Mouse (Mus musculus) limb, embryonic 13.5 days (tissue): Measurements from ENCODE around the gene Bmt2. TPM values are rescaled to one million over a fixed set of nuclear protein-coding genes. Genes with fewer than 3 reads are reported as not detected.

Experiments used
- ATAC-seq: fragments of 200-750 bp; cut with Nextera tagmentation; 2 replicates; pipeline ENCODE4 v1.8.0; 2017; ENCODE audit warnings: low read depth, moderate number of reproducible peaks, moderate TSS enrichment; ENCODE audit not compliant: low FRiP score
- H3K27ac ChIP-seq: fragments of 300-500 bp; sonication (generic); 2 replicates; pipeline ENCODE4 v1.5.1; 2015; ENCODE audit warnings: inconsistent platforms, mild to moderate bottlenecking, moderate library complexity
- H3K27me3 ChIP-seq: fragments of 300-500 bp; sonication (generic); 2 replicates; pipeline ENCODE4 v1.6.1; 2015; ENCODE audit warnings: mild to moderate bottlenecking, inconsistent platforms
- H3K36me3 ChIP-seq: fragments of 300-500 bp; sonication (generic); 2 replicates; pipeline ENCODE4 v1.6.1; 2015; ENCODE audit warnings: inconsistent platforms, mild to moderate bottlenecking, moderate library complexity
- H3K4me1 ChIP-seq: fragments of 300-500 bp; sonication (generic); 2 replicates; pipeline ENCODE4 v1.6.1; 2015; ENCODE audit warnings: inconsistent platforms
- H3K4me2 ChIP-seq: fragments of 300-500 bp; sonication (generic); replicated peaks from 2 replicates; pipeline ENCODE4 v1.6.1; 2015; ENCODE audit warnings: inconsistent platforms, mild to moderate bottlenecking, moderate library complexity
- H3K4me3 ChIP-seq: fragments of 300-500 bp; sonication (generic); 2 replicates; pipeline ENCODE4 v1.5.1; 2015; ENCODE audit warnings: moderate library complexity, mild to moderate bottlenecking, inconsistent platforms
- H3K9ac ChIP-seq: fragments of 300-500 bp; sonication (generic); 2 replicates; pipeline ENCODE4 v1.6.1; 2015; ENCODE audit warnings: mild to moderate bottlenecking, inconsistent platforms
- H3K9me3 ChIP-seq: fragments of 300-500 bp; sonication (generic); 2 replicates; pipeline ENCODE4 v1.6.1; 2016; ENCODE audit warnings: inconsistent platforms
- WGBS: fragments of 180-500 bp; shearing (Covaris S2); methylation state at CpG from one replicate; pipeline ENCODE4 v1.1.7; 2015; 5-methylcytosine and 5-hydroxymethylcytosine counted together
- polyA plus RNA-seq: library from polyadenylated mRNA; unstranded; fragments of >200 nt; fragmentation: Nextera tagmentation; extraction: Ambion mirVana; gene quantifications from 2 replicates; pipeline ENCODE4 v1.2.1, GENCODE M21; 2015

Bmt2 gene
- polyA plus RNA-seq, 1 experiment from 2014 or later: 19.7 TPM

GRCm38 (mm10) chr6:13613671-13614070 lies 64.1 kb downstream of the Bmt2 start:
- H3K4me2 ChIP-seq: no peak overlapping the region
- 41% methylated on average over 3 of the region's 3 CpGs for WGBS
- H3K9me3 ChIP-seq: no peaks in the 10 kb centered on the region
- H3K27ac ChIP-seq: no peak overlapping the region
- no peaks in the 10 kb centered on the region for H3K36me3 ChIP-seq
- H3K4me3 ChIP-seq: no peak overlapping the region
- H3K9ac ChIP-seq: no peak overlapping the region
- ATAC-seq: peak; percentile 73
- no peaks in the 10 kb centered on the region for H3K27me3 ChIP-seq
- no peaks in the 10 kb centered on the region for H3K4me1 ChIP-seq

GRCm38 (mm10) chr6:13610869-13611268 lies 66.9 kb downstream of the Bmt2 start:
- WGBS: 96% methylated on average over 2 of the region's 2 CpGs
- Histone ChIP-seq H3K4me1 (peaks cover 16% of the 10 kb centered on the region), H3K9me3 (no peaks in the 10 kb centered on the region), H3K27me3 (no peaks in the 10 kb centered on the region), H3K4me3 (no peak overlapping the region), H3K27ac (no peak overlapping the region), H3K9ac (no peak overlapping the region), H3K4me2 (no peak overlapping the region), H3K36me3 (no peaks in the 10 kb centered on the region)
- ATAC-seq: no peak

DNA sequence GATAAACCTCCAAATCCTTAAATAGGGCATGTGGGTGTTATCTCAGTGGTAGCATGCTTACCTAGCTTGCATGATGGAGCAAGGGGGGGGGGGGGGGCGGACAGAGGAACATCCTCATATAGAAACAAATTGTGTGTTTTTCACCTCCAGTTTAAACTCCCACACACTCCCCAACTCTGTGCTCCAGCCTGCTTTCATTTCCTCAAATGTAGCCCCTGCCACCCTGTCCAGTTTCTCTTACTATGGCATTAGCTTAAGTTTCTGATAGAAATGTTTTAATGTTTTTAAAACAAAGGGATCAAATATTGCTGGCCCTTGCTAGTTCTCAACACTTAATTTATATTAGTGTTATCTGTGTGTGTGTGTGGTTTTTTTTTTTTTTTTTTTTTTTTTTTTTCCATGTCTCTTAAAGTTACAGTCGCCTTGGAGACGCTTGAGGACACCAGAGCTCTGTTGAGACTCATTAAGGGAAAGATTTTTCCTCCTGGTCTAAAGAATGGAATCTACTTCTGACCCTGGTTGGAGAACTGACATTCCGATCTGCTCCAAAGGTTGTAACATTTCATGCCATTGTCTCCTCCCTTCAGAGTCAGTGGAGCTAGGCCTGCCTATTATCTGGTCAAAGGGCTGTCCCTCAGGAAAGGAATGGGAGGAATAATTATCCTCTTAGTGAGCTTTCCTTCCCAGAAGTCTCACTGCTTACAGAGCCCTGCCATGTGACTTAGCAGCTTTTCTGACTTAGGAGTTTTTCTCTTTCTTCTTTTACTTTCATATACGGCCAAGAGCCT lies 68.2 kb downstream of the Bmt2 start:
- H3K9me3 ChIP-seq: no peaks in the 10 kb centered on the region
- 76% methylated on average over 5 of the region's 5 CpGs for WGBS
- ATAC-seq: no peak
- no peaks in the 10 kb centered on the region for H3K27me3 ChIP-seq
- H3K27ac ChIP-seq: no peak overlapping the region
- H3K4me2 ChIP-seq: no peak overlapping the region
- peaks cover 19% of the 10 kb centered on the region for H3K4me1 ChIP-seq
- no peaks in the 10 kb centered on the region for H3K36me3 ChIP-seq
- H3K4me3 ChIP-seq: no peak overlapping the region
- no peak overlapping the region for H3K9ac ChIP-seq

GRCm38 (mm10) chr6:13607621-13608493 lies 69.9 kb downstream of the Bmt2 start, which contains the start of gene Tmem168:
Tmem168 (minus strand) TSS chr6:13608100.
- H3K9me3 ChIP-seq: no peaks in the 10 kb centered on the region
- peaks cover 4% of the 10 kb centered on the region for H3K36me3 ChIP-seq

DNA sequence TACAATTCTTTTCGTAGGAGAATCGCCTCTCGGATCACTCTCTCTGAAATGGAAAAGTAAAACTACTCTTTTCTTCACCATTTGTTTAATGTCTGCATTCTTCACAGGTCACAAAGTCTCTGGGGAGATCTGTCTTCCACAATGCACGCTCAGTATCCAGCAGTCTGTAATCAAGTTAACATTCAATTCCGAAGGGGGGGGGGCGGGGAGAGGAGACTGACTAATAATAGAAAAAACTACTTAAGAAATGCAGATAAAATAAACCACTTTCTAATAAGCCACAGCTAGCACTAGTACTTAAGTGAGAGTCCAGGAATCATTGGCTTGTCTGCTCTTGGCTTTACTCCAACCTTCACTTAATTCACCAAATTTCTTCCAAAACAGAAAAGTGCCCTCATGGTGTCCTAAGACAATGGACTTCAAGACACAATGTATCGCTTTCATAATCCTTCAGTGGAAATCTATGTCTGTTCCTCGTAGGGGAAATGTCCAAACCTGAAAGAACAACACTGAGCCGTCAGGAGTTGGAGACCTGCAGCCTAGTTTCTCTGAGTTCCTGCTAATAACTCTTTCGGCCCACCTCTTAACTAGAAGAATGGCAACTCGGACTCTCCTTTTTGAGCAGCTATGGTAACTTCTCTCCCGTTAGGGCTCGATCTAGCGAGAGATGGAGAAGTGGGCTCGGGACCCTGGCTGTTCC lies 70.7 kb downstream of the Bmt2 start:
- Histone ChIP-seq H3K4me1 (peaks cover 20% of the 10 kb centered on the region), H3K36me3 (peaks cover 7% of the 10 kb centered on the region), H3K9me3 (no peaks in the 10 kb centered on the region), H3K27ac (peak overlapping the region; percentile 96), H3K4me3 (peak overlapping the region; percentile 78), H3K9ac (peak overlapping the region; percentile 88), H3K27me3 (no peaks in the 10 kb centered on the region), H3K4me2 (peak overlapping the region; percentile 70)
- no peak; the same call in 1 of the 2 replicates for ATAC-seq
- WGBS: 20% methylated on average over 15 of the region's 15 CpGs

More at GRCm38 (mm10) chr6:13607621-13608493, 69.9 kb downstream of the Bmt2 start, which contains the start of gene Tmem168:
- Histone ChIP-seq H3K4me3 (peak within 1 kb of the TSS; percentile 78), H3K27ac (peak within 1 kb of the TSS; percentile 96), H3K27me3 (no peaks in the 10 kb centered on the region), H3K4me2 (peak within 1 kb of the TSS; percentile 70), H3K4me1 (peaks cover 19% of the 10 kb centered on the region), H3K9ac (peak within 1 kb of the TSS; percentile 88)
- 2% methylated on average over 71 of the region's 71 CpGs for WGBS
- ATAC-seq: peak; percentile 96

DNA sequence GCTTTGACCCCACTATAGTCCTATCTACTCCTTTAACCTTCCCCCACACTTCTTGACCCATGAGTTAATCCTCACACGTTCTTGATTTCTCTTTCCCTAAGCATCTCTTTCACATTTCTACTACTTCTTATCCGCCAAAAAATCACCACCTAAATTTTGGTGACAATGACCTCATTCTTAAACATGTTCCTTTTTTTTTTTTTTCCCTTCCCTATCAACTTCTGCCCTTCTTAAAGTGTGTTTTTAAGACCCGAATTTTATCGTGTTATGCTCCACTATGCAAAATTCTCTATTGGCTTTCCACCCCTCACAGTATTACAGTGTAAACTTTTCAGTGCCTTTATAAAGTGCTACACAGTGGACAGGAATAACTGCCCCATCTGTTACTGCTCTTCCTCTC lies 71.4 kb downstream of the Bmt2 start:
- peak overlapping the region; percentile 78 for H3K4me3 ChIP-seq
- peaks cover 27% of the 10 kb centered on the region for H3K4me1 ChIP-seq
- peaks cover 13% of the 10 kb centered on the region for H3K36me3 ChIP-seq
- no peaks in the 10 kb centered on the region for H3K27me3 ChIP-seq
- 81% methylated on average over 4 of the region's 4 CpGs for WGBS
- H3K9ac ChIP-seq: no peak overlapping the region
- H3K4me2 ChIP-seq: peak overlapping the region; percentile 70
- ATAC-seq: no peak
- H3K9me3 ChIP-seq: no peaks in the 10 kb centered on the region
- H3K27ac ChIP-seq: peak overlapping the region; percentile 96; the same call in 1 of the 2 replicates

- H3K9ac ChIP-seq: no peak overlapping the region
- no peak overlapping the region for H3K27ac ChIP-seq
- no peak for ATAC-seq
- no peaks in the 10 kb centered on the region for H3K9me3 ChIP-seq
- H3K36me3 ChIP-seq: peaks cover 13% of the 10 kb centered on the region
- H3K4me1 ChIP-seq: peaks cover 33% of the 10 kb centered on the region
- H3K4me2 ChIP-seq: no peak overlapping the region
- no peaks in the 10 kb centered on the region for H3K27me3 ChIP-seq
- no peak overlapping the region for H3K4me3 ChIP-seq
- WGBS: 94% methylated on average over 6 of the region's 6 CpGs
Observed at GRCm38 (mm10) chr6:13603134-13603533, 74.6 kb downstream of the Bmt2 start.

- no peak for ATAC-seq
- Histone ChIP-seq H3K4me2 (no peak overlapping the region), H3K4me1 (peaks cover 27% of the 10 kb centered on the region), H3K4me3 (no peak overlapping the region), H3K36me3 (peaks cover 16% of the 10 kb centered on the region), H3K27me3 (no peaks in the 10 kb centered on the region), H3K27ac (no peak overlapping the region), H3K9me3 (no peaks in the 10 kb centered on the region), H3K9ac (no peak overlapping the region)
- WGBS: 78% methylated on average over 6 of the region's 6 CpGs
Observed at GRCm38 (mm10) chr6:13601587-13601986, 76.2 kb downstream of the Bmt2 start.

DNA sequence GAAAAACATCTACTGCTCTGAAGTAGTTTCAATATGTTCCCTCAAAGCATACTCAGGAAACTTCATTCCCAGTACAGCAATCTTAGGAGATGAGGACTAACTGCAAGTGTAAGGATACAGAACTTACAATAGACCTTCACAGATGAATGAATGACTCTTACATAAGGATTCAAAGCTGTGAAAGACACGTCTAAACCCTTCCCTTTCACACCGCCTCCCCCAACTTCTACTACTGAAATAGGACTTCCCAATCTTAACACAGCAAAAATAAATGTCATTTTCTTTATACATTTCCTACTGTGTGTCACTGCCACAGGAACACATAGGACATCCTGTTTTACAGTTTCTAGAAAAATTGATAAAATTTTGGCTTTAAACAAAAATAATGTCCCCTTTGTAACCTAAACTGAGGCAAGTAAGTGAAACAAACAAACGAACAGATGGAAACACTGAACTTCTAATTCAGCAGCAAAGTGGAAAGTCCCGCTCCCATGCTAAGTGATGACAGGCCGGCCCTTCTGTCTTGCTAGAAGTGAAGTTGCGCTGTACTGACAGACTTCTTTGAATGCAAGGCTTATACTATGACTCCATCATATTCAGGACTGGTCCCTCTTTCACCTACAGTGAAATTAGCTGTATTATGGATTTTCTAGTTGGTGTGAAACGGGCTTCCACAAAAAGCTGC lies 79.4 kb downstream of the Bmt2 start:
- no peak for ATAC-seq
- peaks cover 18% of the 10 kb centered on the region for H3K4me1 ChIP-seq
- no peaks in the 10 kb centered on the region for H3K9me3 ChIP-seq

DNA sequence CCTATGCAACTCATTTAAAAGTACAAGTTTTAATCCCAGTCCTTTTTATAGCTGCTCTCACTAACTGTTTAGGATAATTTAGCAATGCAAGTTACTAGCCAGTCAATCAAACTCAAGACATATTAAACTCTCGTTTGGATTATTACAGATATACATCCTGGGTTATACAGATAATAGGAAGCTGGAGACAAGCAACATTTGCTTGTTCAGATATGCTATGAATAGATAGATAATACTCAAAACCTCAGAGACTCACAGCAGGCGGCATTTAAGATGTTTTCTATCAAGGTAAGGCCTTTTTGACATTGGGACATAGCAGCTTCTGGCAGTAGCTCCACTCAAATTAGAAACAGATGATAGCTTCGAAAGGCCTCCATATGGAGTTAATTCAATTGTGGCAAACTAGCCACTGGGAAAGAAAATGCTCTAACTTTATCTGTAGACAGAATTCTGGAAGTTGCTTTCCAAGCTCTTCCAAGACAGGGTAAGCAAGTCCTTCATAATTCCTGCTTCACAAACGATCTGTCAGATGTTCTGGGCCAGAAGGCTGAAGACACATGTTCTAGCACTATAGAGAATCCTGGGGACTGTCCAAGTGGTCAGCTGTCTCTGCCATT lies 84.9 kb downstream of the Bmt2 start:
- Histone ChIP-seq H3K4me2 (no peak overlapping the region), H3K4me3 (no peak overlapping the region), H3K27me3 (no peaks in the 10 kb centered on the region), H3K9ac (no peak overlapping the region), H3K4me1 (no peaks in the 10 kb centered on the region), H3K36me3 (peaks cover 48% of the 10 kb centered on the region), H3K9me3 (no peaks in the 10 kb centered on the region), H3K27ac (no peak overlapping the region)
- ATAC-seq: no peak
- WGBS: 23% methylated on average over 4 of the region's 4 CpGs

More for the DNA sequence above, 79.4 kb downstream of the Bmt2 start:
- Histone ChIP-seq H3K4me2 (no peak overlapping the region), H3K27me3 (no peaks in the 10 kb centered on the region), H3K27ac (no peak overlapping the region), H3K9ac (no peak overlapping the region), H3K36me3 (peaks cover 29% of the 10 kb centered on the region), H3K4me3 (no peak overlapping the region)
- WGBS: 82% methylated on average over 7 of the region's 7 CpGs

DNA sequence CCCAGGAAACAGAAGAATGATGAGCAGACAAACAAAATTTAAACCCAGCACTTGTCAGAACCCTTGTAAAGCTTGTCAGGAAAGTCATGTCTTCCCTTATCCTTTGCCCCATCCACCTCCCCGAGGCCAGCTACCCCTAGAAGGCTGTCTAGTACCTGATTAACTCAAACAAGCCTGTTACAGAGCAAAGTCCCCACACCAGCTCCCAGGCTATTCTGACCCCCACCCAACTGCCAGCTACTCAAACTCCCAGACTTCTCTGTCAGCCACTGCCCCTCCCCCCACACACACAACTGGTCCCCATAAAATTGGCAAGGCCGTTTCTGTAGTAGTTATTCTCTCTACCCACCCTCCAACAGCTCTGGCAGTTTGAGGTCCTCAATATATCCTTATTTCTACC lies 91.2 kb downstream of the Bmt2 start:
- 9% methylated on average over 2 of the region's 2 CpGs for WGBS
- H3K36me3 ChIP-seq: peaks cover 42% of the 10 kb centered on the region
- H3K9ac ChIP-seq: no peak overlapping the region
- no peak overlapping the region for H3K4me3 ChIP-seq
- peaks cover 6% of the 10 kb centered on the region; the same call in 1 of the 2 replicates for H3K4me1 ChIP-seq
- H3K9me3 ChIP-seq: no peaks in the 10 kb centered on the region
- no peak for ATAC-seq
- no peaks in the 10 kb centered on the region for H3K27me3 ChIP-seq
- H3K27ac ChIP-seq: no peak overlapping the region
- H3K4me2 ChIP-seq: no peak overlapping the region
